Mouse (Mus musculus) kidney, adult 2 months (tissue): Measurements from ENCODE around the gene Pga5. TPM values are rescaled to one million over a fixed set of nuclear protein-coding genes. Genes with fewer than 3 reads are reported as not detected.
A peak's percentile ranks its signal among the peaks of the same experiment; 100 is the strongest.

ENCODE experiments used
- DNase-seq: peaks from one replicate; pipeline ENCODE4 v3.0.0; 2021
- H3K27ac ChIP-seq: fragments of 200-500 bp; 2 replicates; pipeline ENCODE4 v1.5.1; 2012; ENCODE audit warnings: low read depth, low read length, control low read depth, inconsistent platforms; ENCODE audit not compliant: insufficient read depth
- H3K27me3 ChIP-seq: fragments of 200-500 bp; replicated peaks from 2 replicates; pipeline ENCODE4 v1.6.1; 2012; ENCODE audit warnings: mild to moderate bottlenecking, moderate library complexity, low read length, inconsistent platforms; ENCODE audit not compliant: control insufficient read depth, insufficient read depth
- H3K36me3 ChIP-seq: fragments of 200-500 bp; 2 replicates; pipeline ENCODE4 v1.6.1; 2012; ENCODE audit warnings: mild to moderate bottlenecking, moderate library complexity, low read length, inconsistent platforms; ENCODE audit not compliant: control insufficient read depth, insufficient read depth
- H3K4me1 ChIP-seq: fragments of 200-500 bp; 2 replicates; pipeline ENCODE4 v1.6.1; 2011; ENCODE audit warnings: low read length; ENCODE audit not compliant: control insufficient read depth, insufficient read depth
- H3K4me3 ChIP-seq: fragments of 200-500 bp; 2 replicates; pipeline ENCODE4 v1.5.1; 2011; ENCODE audit warnings: mild to moderate bottlenecking, low read depth, low read length, control low read depth; ENCODE audit not compliant: insufficient read depth
- CTCF ChIP-seq: fragments of 200-500 bp; conservative IDR thresholded peaks from 2 replicates; pipeline ENCODE4 v1.5.1; 2011; ENCODE audit warnings: low read depth, mild to moderate bottlenecking, control low read depth, low read length, moderate library complexity, mixed read lengths; ENCODE audit not compliant: insufficient read depth, insufficient read length
- POLR2A ChIP-seq: fragments of 200-500 bp; IDR thresholded peaks from one replicate; pipeline ENCODE4 v1.6.1; 2011; ENCODE audit warnings: low read depth, low read length, control low read depth
- WGBS: fragments of 180-500 bp; shearing (Covaris S2); methylation state at CpG from one replicate; pipeline ENCODE4 v1.1.7; 2018; 5-methylcytosine and 5-hydroxymethylcytosine counted together
- polyA plus RNA-seq: library from polyadenylated mRNA; depleted of rRNA; stranded (reverse); fragments of >200 nt; gene quantifications from 2 replicates; pipeline ENCODE4 v1.2.3, GENCODE M21; 2012

The Pga5 gene
- polyA plus RNA-seq, 1 experiment: 1.0 TPM

- WGBS: 97% methylated on average over 4 of the region's 4 CpGs
- Histone ChIP-seq H3K4me1 (peaks cover 13% of the 10 kb centered on the region), H3K4me3 (no peak overlapping the region), H3K27me3 (no peaks in the 10 kb centered on the region), H3K27ac (no peak overlapping the region), H3K36me3 (no peaks in the 10 kb centered on the region)
- DNase-seq: no peak
- TF ChIP-seq POLR2A: no peak
- no peak for TF ChIP-seq CTCF
Measured at GRCm38 (mm10) chr19:10710751-10711150, 32.9 kb upstream of the Pga5 start.

- Histone ChIP-seq H3K27ac (no peak overlapping the region), H3K36me3 (no peaks in the 10 kb centered on the region), H3K4me3 (no peak overlapping the region), H3K27me3 (no peaks in the 10 kb centered on the region), H3K4me1 (peaks cover 11% of the 10 kb centered on the region)
- 58% methylated on average over 9 of the region's 9 CpGs for WGBS
- TF ChIP-seq CTCF: peak; percentile 74
- TF ChIP-seq POLR2A: no peak
- DNase-seq: peak; percentile 76
Measured at GRCm38 (mm10) chr19:10710088-10710511, 32.2 kb upstream of the Pga5 start.

- no peaks in the 10 kb centered on the region for H3K27me3 ChIP-seq
- peak; percentile 98 for TF ChIP-seq CTCF
- no peak for TF ChIP-seq POLR2A
- H3K36me3 ChIP-seq: no peaks in the 10 kb centered on the region
- H3K4me1 ChIP-seq: peaks cover 11% of the 10 kb centered on the region
- no peak overlapping the region for H3K27ac ChIP-seq
- WGBS: 18% methylated on average over 8 of the region's 8 CpGs
- peak; percentile 96 for DNase-seq
- H3K4me3 ChIP-seq: no peak overlapping the region
Measured at GRCm38 (mm10) chr19:10709360-10710087, 31.7 kb upstream of the Pga5 start.

DNA sequence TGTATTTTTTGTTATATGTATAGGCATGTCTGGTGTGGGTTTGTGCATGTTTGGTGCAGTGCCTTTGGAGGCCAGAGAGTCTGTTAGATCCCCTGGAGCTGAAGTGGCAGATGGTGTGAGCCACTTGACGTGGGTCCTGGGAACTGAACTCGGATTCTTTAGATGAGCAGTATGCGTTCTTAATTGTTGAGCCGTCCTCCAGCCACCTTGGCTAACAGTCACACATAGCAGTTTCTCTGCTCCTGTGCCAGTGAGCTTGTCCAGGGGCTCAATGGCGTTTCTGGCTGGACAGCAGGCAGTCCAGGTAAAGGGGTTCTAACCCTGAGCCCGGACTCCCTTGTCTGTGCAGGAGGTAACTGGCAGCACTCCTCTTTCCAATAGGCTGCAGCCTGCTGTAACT, 31.0 kb upstream of the Pga5 start:
- Histone ChIP-seq H3K27me3 (no peaks in the 10 kb centered on the region), H3K36me3 (no peaks in the 10 kb centered on the region), H3K4me3 (no peak overlapping the region), H3K4me1 (peaks cover 11% of the 10 kb centered on the region), H3K27ac (no peak overlapping the region)
- DNase-seq: no peak
- 74% methylated on average over 6 of the region's 6 CpGs for WGBS
- TF ChIP-seq POLR2A: no peak
- no peak for TF ChIP-seq CTCF

- Histone ChIP-seq H3K4me1 (peaks cover 11% of the 10 kb centered on the region), H3K27me3 (no peaks in the 10 kb centered on the region), H3K27ac (no peak overlapping the region), H3K4me3 (no peak overlapping the region), H3K36me3 (no peaks in the 10 kb centered on the region)
- WGBS: 91% methylated on average over 1 of the region's 1 CpGs
- TF ChIP-seq POLR2A (no peak), CTCF (no peak)
- DNase-seq: no peak
Measured at GRCm38 (mm10) chr19:10707881-10708280, 30.0 kb upstream of the Pga5 start.

- H3K4me3 ChIP-seq: no peak overlapping the region
- no peaks in the 10 kb centered on the region for H3K36me3 ChIP-seq
- DNase-seq: no peak
- peaks cover 11% of the 10 kb centered on the region for H3K4me1 ChIP-seq
- 67% methylated on average over 13 of the region's 13 CpGs for WGBS
- H3K27ac ChIP-seq: no peak overlapping the region
- TF ChIP-seq CTCF (no peak), POLR2A (no peak)
- no peaks in the 10 kb centered on the region for H3K27me3 ChIP-seq
Measured at GRCm38 (mm10) chr19:10707087-10707875, 29.4 kb upstream of the Pga5 start.

GRCm38 (mm10) chr19:10703470-10703869, 25.6 kb upstream of the Pga5 start:
- TF ChIP-seq CTCF (no peak), POLR2A (no peak)
- Histone ChIP-seq H3K36me3 (no peaks in the 10 kb centered on the region), H3K4me3 (no peak overlapping the region), H3K4me1 (peaks cover 26% of the 10 kb centered on the region), H3K27ac (no peak overlapping the region), H3K27me3 (no peaks in the 10 kb centered on the region)
- WGBS: 69% methylated on average over 8 of the region's 8 CpGs
- peak; percentile 45 for DNase-seq
